Mouse (Mus musculus) hindbrain, postnatal 0 days (tissue): Measurements from ENCODE around the gene Hmga2. TPM values are rescaled to one million over a fixed set of nuclear protein-coding genes. Genes with fewer than 3 reads are reported as not detected.

Source experiments
- ATAC-seq: fragments of 200-750 bp; cut with Nextera tagmentation; 2 replicates; pipeline ENCODE4 v1.8.0; 2017; ENCODE audit warnings: mild to moderate bottlenecking, moderate TSS enrichment, moderate library complexity
- DNase-seq: peaks from one replicate; pipeline ENCODE4 v3.0.0-alpha.2; 2015; ENCODE audit warnings: low spot score
- H3K27ac ChIP-seq: fragments of 300-500 bp; sonication (generic); 2 replicates; pipeline ENCODE4 v1.5.1; 2014; ENCODE audit warnings: mild to moderate bottlenecking
- H3K27me3 ChIP-seq: fragments of 300-500 bp; sonication (generic); 2 replicates; pipeline ENCODE4 v1.6.1; 2014; ENCODE audit warnings: low read length, mixed read lengths; ENCODE audit not compliant: insufficient read depth
- H3K36me3 ChIP-seq: fragments of 300-500 bp; sonication (generic); 2 replicates; pipeline ENCODE4 v1.6.1; 2014; ENCODE audit warnings: low read length, mixed read lengths; ENCODE audit not compliant: insufficient read depth
- H3K4me1 ChIP-seq: fragments of 300-500 bp; sonication (generic); 2 replicates; pipeline ENCODE4 v1.6.1; 2014; ENCODE audit warnings: antibody characterized with exemption, low read length, mixed read lengths; ENCODE audit not compliant: insufficient read depth
- H3K4me2 ChIP-seq: fragments of 300-500 bp; sonication (generic); 2 replicates; pipeline ENCODE4 v1.6.1; 2014; ENCODE audit warnings: low read depth, mild to moderate bottlenecking, low read length, moderate library complexity, mixed read lengths
- H3K4me3 ChIP-seq: fragments of 300-500 bp; sonication (generic); 2 replicates; pipeline ENCODE4 v1.5.1; 2014; ENCODE audit warnings: low read length
- H3K9ac ChIP-seq: fragments of 300-500 bp; sonication (generic); replicated peaks from 2 replicates; pipeline ENCODE4 v1.6.1; 2014; ENCODE audit warnings: mild to moderate bottlenecking, low read length, moderate library complexity, mixed read lengths
- H3K9me3 ChIP-seq: fragments of 300-500 bp; sonication (generic); 2 replicates; pipeline ENCODE4 v1.6.1; 2016; ENCODE audit warnings: low read length, mixed read lengths
- CTCF ChIP-seq: IDR thresholded peaks from 2 replicates; pipeline ENCODE4 v1.5.1; 2016; ENCODE audit warnings: antibody characterized with exemption, control low read depth, low read depth
- WGBS: fragments of 180-500 bp; shearing (Covaris S2); extraction: QIAGEN DNeasy Blood & Tissue Kit; methylation state at CpG from one replicate; pipeline ENCODE4 v1.1.7; 2014; 5-methylcytosine and 5-hydroxymethylcytosine counted together
- polyA plus RNA-seq: library from polyadenylated mRNA; unstranded; fragments of >200 nt; fragmentation: Nextera tagmentation; extraction: Ambion mirVana; gene quantifications from 2 replicates; pipeline ENCODE4 v1.2.1, GENCODE M21; 2015
- total RNA-seq: library from RNA; depleted of rRNA; stranded (reverse); fragments of >200 nt; gene quantifications from 2 replicates; pipeline ENCODE4 v1.2.3, GENCODE M21; 2014

Gene Hmga2
- total and polyA plus RNA-seq, 2 experiments from 2014 or later: 0.98 to 1.2 TPM

- WGBS: 85% methylated on average over 4 of the region's 4 CpGs
- no peak for ATAC-seq
- no peak for TF ChIP-seq CTCF
Measured at GRCm38 (mm10) chr10:120488526-120488925, 12.3 kb upstream of the Hmga2 start.

GRCm38 (mm10) chr10:120487881-120488280, 11.6 kb upstream of the Hmga2 start:
- no peaks in the 10 kb centered on the region for H3K4me1 ChIP-seq
- ATAC-seq (no peak), DNase-seq (no peak)
- H3K36me3 ChIP-seq: no peaks in the 10 kb centered on the region
- H3K27me3 ChIP-seq: no peaks in the 10 kb centered on the region
- no peak for TF ChIP-seq CTCF
- no peak overlapping the region for H3K4me2 ChIP-seq
- 94% methylated on average over 1 of the region's 1 CpGs for WGBS
- no peak overlapping the region for H3K27ac ChIP-seq
- no peak overlapping the region for H3K9ac ChIP-seq
- peaks cover 13% of the 10 kb centered on the region for H3K9me3 ChIP-seq
- no peak overlapping the region for H3K4me3 ChIP-seq

More at GRCm38 (mm10) chr10:120488526-120488925, 12.3 kb upstream of the Hmga2 start:
- Histone ChIP-seq H3K27ac (no peak overlapping the region), H3K4me2 (no peak overlapping the region), H3K36me3 (no peaks in the 10 kb centered on the region), H3K9ac (no peak overlapping the region), H3K9me3 (peaks cover 13% of the 10 kb centered on the region), H3K27me3 (no peaks in the 10 kb centered on the region), H3K4me1 (no peaks in the 10 kb centered on the region; the same call in 1 of the 2 replicates), H3K4me3 (no peak overlapping the region)
- DNase-seq: no peak

- peaks cover 13% of the 10 kb centered on the region for H3K9me3 ChIP-seq
- no peaks in the 10 kb centered on the region for H3K27me3 ChIP-seq
- ATAC-seq (no peak), DNase-seq (no peak)
- TF ChIP-seq CTCF: no peak
- no peak overlapping the region for H3K4me3 ChIP-seq
- WGBS: 78% methylated on average over 1 of the region's 1 CpGs
- no peak overlapping the region for H3K9ac ChIP-seq
- H3K27ac ChIP-seq: no peak overlapping the region
- no peak overlapping the region for H3K4me2 ChIP-seq
- H3K36me3 ChIP-seq: no peaks in the 10 kb centered on the region
- no peaks in the 10 kb centered on the region for H3K4me1 ChIP-seq
Measured at GRCm38 (mm10) chr10:120485461-120485860, 9.2 kb upstream of the Hmga2 start.

- no peak overlapping the region for H3K9ac ChIP-seq
- no peak overlapping the region for H3K27ac ChIP-seq
- no peak overlapping the region for H3K4me2 ChIP-seq
- H3K27me3 ChIP-seq: no peaks in the 10 kb centered on the region
- no peaks in the 10 kb centered on the region for H3K36me3 ChIP-seq
- ATAC-seq: no peak
- peaks cover 13% of the 10 kb centered on the region for H3K9me3 ChIP-seq
- DNase-seq: no peak
- 87% methylated on average over 4 of the region's 4 CpGs for WGBS
- no peak for TF ChIP-seq CTCF
- H3K4me1 ChIP-seq: no peaks in the 10 kb centered on the region
- H3K4me3 ChIP-seq: no peak overlapping the region
Measured at GRCm38 (mm10) chr10:120484144-120484543, 7.9 kb upstream of the Hmga2 start.

GRCm38 (mm10) chr10:120478164-120478563, 1.9 kb upstream of the Hmga2 start:
- H3K9ac ChIP-seq: no peak overlapping the region
- ATAC-seq: no peak
- H3K27me3 ChIP-seq: no peaks in the 10 kb centered on the region; the same call in 1 of the 2 replicates
- H3K9me3 ChIP-seq: no peaks in the 10 kb centered on the region
- DNase-seq: no peak
- under 1% methylated on average over 16 of the region's 16 CpGs for WGBS
- H3K4me3 ChIP-seq: peak overlapping the region; percentile 63; the same call in 1 of the 2 replicates
- TF ChIP-seq CTCF: no peak
- peaks cover 3% of the 10 kb centered on the region for H3K4me1 ChIP-seq
- peak overlapping the region; percentile 94 for H3K4me2 ChIP-seq
- no peak overlapping the region for H3K27ac ChIP-seq
- H3K36me3 ChIP-seq: no peaks in the 10 kb centered on the region

GRCm38 (mm10) chr10:120477501-120477900, 1.2 kb upstream of the Hmga2 start:
- H3K9ac ChIP-seq: peak overlapping the region; percentile 60; the same call in 1 of the 2 replicates

More at GRCm38 (mm10) chr10:120477501-120477900, 1.2 kb upstream of the Hmga2 start:
- Histone ChIP-seq H3K27me3 (no peaks in the 10 kb centered on the region; the same call in 1 of the 2 replicates), H3K9me3 (no peaks in the 10 kb centered on the region), H3K27ac (no peak overlapping the region), H3K4me1 (peaks cover 3% of the 10 kb centered on the region), H3K4me2 (peak overlapping the region; percentile 94), H3K4me3 (peak overlapping the region; percentile 63), H3K36me3 (no peaks in the 10 kb centered on the region)
- WGBS: under 1% methylated on average over 21 of the region's 21 CpGs
- no peak for DNase-seq
- no peak for TF ChIP-seq CTCF
- peak; percentile 36 for ATAC-seq
